Mouse (Mus musculus) hindbrain, embryonic 11.5 days (tissue): ENCODE measurements at regions not wholly inside any gene's neighbourhood (a gene's known extent, or its start where the extent isn't known, plus 50 kb on each side); places are given as distances from the start of the nearest gene placed in this dataset.
A peak's percentile ranks its signal among the peaks of the same experiment; 100 is the strongest.

Experiments
- ATAC-seq: fragments of 200-750 bp; cut with Nextera tagmentation; 2 replicates; pipeline ENCODE4 v1.8.0; 2017; ENCODE audit warnings: mild to moderate bottlenecking, moderate TSS enrichment, moderate library complexity; ENCODE audit not compliant: low FRiP score
- DNase-seq: peaks from one replicate; pipeline ENCODE4 v3.0.0-alpha.2; 2015; ENCODE audit warnings: low spot score
- H3K27ac ChIP-seq: fragments of 300-500 bp; sonication (generic); 2 replicates; pipeline ENCODE4 v1.5.1; 2014; ENCODE audit warnings: mild to moderate bottlenecking, low read depth, low read length
- H3K27me3 ChIP-seq: fragments of 300-500 bp; sonication (generic); 2 replicates; pipeline ENCODE4 v1.6.1; 2014; ENCODE audit warnings: mild to moderate bottlenecking, low read length, moderate library complexity, mixed read lengths; ENCODE audit not compliant: control insufficient read depth, insufficient read depth
- H3K36me3 ChIP-seq: fragments of 300-500 bp; sonication (generic); 2 replicates; pipeline ENCODE4 v1.6.1; 2014; ENCODE audit warnings: mild to moderate bottlenecking, low read length, moderate library complexity, mixed read lengths; ENCODE audit not compliant: control insufficient read depth, insufficient read depth
- H3K4me1 ChIP-seq: fragments of 300-500 bp; sonication (generic); replicated peaks from 2 replicates; pipeline ENCODE4 v1.6.1; 2014; ENCODE audit warnings: low read length, mixed read lengths; ENCODE audit not compliant: control insufficient read depth, insufficient read depth
- H3K4me2 ChIP-seq: fragments of 300-500 bp; sonication (generic); replicated peaks from 2 replicates; pipeline ENCODE4 v1.6.1; 2014; ENCODE audit warnings: mild to moderate bottlenecking, low read depth, low read length
- H3K4me3 ChIP-seq: fragments of 300-500 bp; sonication (generic); 2 replicates; pipeline ENCODE4 v1.5.1; 2014; ENCODE audit warnings: low read depth, low read length
- H3K9ac ChIP-seq: fragments of 300-500 bp; sonication (generic); 2 replicates; pipeline ENCODE4 v1.6.1; 2014; ENCODE audit warnings: low read depth, low read length
- H3K9me3 ChIP-seq: fragments of 300-500 bp; sonication (generic); 2 replicates; pipeline ENCODE4 v1.6.1; 2016; ENCODE audit warnings: low read length; ENCODE audit not compliant: control insufficient read depth
- WGBS: fragments of 180-500 bp; shearing (Covaris S2); extraction: QIAGEN DNeasy Blood & Tissue Kit; methylation state at CpG from one replicate; pipeline ENCODE4 v1.1.7; 2014; 5-methylcytosine and 5-hydroxymethylcytosine counted together

GRCm38 (mm10) chr15:90346162-90346561 is 122.1 kb downstream of the Alg10b start:
- H3K4me1 ChIP-seq, result no peaks in the 10 kb centered on the region
- H3K36me3 ChIP-seq, result no peaks in the 10 kb centered on the region
- H3K27me3 ChIP-seq, result no peaks in the 10 kb centered on the region
- ATAC-seq, result no peak
- no peak overlapping the region for H3K4me3 ChIP-seq
- H3K9me3 ChIP-seq, result no peaks in the 10 kb centered on the region
- 55% methylated on average over 9 of the region's 9 CpGs for WGBS
- H3K27ac ChIP-seq, result no peak overlapping the region
- H3K9ac ChIP-seq, result no peak overlapping the region
- no peak for DNase-seq
- H3K4me2 ChIP-seq, result no peak overlapping the region

GRCm38 (mm10) chr15:90346757-90347156 is 122.6 kb downstream of the Alg10b start:
- Histone ChIP-seq H3K4me3 (no peak overlapping the region), H3K27me3 (no peaks in the 10 kb centered on the region), H3K36me3 (no peaks in the 10 kb centered on the region), H3K9ac (no peak overlapping the region), H3K9me3 (no peaks in the 10 kb centered on the region), H3K4me1 (no peaks in the 10 kb centered on the region), H3K27ac (no peak overlapping the region), H3K4me2 (no peak overlapping the region)
- ATAC-seq (no peak), DNase-seq (no peak)
- 80% methylated on average over 9 of the region's 9 CpGs for WGBS

DNA sequence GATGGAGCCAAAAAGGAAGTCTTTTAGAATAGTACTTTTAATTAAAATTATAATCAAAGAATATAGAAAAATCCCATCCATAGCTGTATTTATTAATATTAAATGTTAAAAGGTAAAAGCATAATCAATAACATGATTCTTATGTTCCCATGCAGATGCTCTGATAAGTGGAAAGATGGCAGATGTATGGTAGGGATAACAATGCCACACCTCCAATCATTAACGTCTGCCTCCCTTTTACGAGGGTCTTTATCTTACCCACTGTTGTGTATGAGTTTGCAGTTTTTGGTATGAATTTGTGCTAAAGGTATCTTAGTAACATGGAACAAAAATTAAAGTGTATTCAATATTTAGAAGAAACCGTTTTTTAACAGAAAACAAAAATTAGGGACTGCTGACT is 127.8 kb downstream of the Alg10b start:
- WGBS, result 84% methylated on average over 3 of the region's 3 CpGs
- Histone ChIP-seq H3K36me3 (no peaks in the 10 kb centered on the region), H3K4me2 (no peak overlapping the region), H3K4me3 (no peak overlapping the region), H3K9me3 (no peaks in the 10 kb centered on the region), H3K27ac (no peak overlapping the region), H3K9ac (no peak overlapping the region), H3K4me1 (no peaks in the 10 kb centered on the region), H3K27me3 (no peaks in the 10 kb centered on the region)
- no peak for DNase-seq
- ATAC-seq, result no peak

DNA sequence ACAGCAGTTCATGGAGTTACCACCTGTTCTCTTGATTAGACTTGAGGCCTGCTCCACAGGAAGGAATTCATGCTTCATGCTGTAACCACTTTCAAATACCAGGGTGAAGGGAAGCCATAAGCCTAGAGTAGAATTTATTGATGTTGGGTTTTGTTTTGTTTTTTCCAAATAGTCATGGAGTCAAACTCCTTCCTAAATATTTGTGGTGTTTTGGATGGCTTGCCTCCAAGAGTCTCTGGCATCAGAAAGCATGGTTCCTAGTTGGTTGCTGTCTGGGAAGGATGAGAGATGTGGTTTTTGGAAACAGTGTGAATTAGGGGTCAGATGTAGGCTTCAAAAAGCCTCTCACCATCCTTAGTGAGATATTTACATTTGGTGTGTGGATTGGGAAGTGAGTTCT is 141.5 kb downstream of the Alg10b start:
- no peak overlapping the region for H3K4me3 ChIP-seq
- H3K36me3 ChIP-seq, result no peaks in the 10 kb centered on the region
- ATAC-seq (no peak), DNase-seq (no peak)
- H3K4me2 ChIP-seq, result no peak overlapping the region
- no peaks in the 10 kb centered on the region for H3K27me3 ChIP-seq
- no peaks in the 10 kb centered on the region for H3K4me1 ChIP-seq
- H3K9me3 ChIP-seq, result no peaks in the 10 kb centered on the region
- H3K27ac ChIP-seq, result no peak overlapping the region
- H3K9ac ChIP-seq, result no peak overlapping the region

DNA sequence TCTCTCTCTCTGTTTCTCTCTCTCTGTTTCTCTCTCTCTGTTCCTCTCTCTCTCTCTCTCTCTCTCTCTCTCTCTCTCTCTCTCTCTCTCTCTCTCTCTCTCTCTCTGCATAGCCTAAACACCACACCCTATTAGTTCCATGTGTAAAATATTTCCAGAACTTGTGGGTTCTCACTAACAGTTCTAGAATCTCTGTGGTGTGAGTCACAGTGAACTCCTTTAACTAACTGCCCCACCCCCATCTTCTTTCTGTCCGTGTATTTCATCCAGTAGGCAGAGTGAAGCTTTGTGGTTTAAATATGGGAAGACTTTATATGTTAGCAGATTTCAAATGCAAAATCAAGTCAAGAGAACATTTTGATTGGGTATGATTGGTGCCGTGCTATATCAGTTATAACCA is 153.8 kb downstream of the Alg10b start:
- WGBS, result 87% methylated on average over 2 of the region's 2 CpGs

DNA sequence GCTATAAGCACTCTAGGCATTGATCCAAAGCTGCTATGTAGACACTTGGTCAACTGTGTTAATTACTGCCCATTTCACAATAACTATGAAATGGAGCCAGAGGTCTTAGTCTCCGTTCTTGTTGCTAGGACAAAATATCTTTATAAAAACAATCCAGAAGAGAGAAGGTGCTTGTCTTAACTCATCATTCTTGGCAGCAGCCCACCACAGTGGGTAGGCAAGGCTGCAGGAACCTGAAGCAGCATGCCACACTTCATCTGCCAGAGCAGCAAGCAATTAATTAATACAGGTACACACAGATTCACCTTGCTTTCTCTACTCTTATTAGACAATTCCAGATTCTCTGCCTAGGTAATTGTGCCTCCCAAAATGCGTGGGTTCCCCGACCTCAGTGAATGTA is 172.8 kb downstream of the Alg10b start:
- Histone ChIP-seq H3K4me2 (no peak overlapping the region), H3K9me3 (no peaks in the 10 kb centered on the region)
- WGBS, result 83% methylated on average over 3 of the region's 3 CpGs

More for the DNA sequence above, 153.8 kb downstream of the Alg10b start:
- no peaks in the 10 kb centered on the region for H3K36me3 ChIP-seq
- no peak overlapping the region for H3K4me2 ChIP-seq
- H3K27me3 ChIP-seq, result no peaks in the 10 kb centered on the region
- H3K9ac ChIP-seq, result no peak overlapping the region
- H3K27ac ChIP-seq, result no peak overlapping the region
- no peak for ATAC-seq
- no peaks in the 10 kb centered on the region for H3K4me1 ChIP-seq
- H3K4me3 ChIP-seq, result no peak overlapping the region
- DNase-seq, result no peak
- H3K9me3 ChIP-seq, result no peaks in the 10 kb centered on the region

GRCm38 (mm10) chr15:90397691-90398377 is 173.7 kb downstream of the Alg10b start:
- Histone ChIP-seq H3K9ac (no peak overlapping the region), H3K27ac (no peak overlapping the region), H3K4me3 (no peak overlapping the region), H3K4me2 (no peak overlapping the region), H3K4me1 (no peaks in the 10 kb centered on the region), H3K27me3 (no peaks in the 10 kb centered on the region), H3K9me3 (no peaks in the 10 kb centered on the region), H3K36me3 (no peaks in the 10 kb centered on the region)
- 91% methylated on average over 2 of the region's 2 CpGs for WGBS
- DNase-seq (no peak), ATAC-seq (no peak)

More for the DNA sequence above, 172.8 kb downstream of the Alg10b start:
- Histone ChIP-seq H3K36me3 (no peaks in the 10 kb centered on the region), H3K27me3 (no peaks in the 10 kb centered on the region), H3K4me1 (no peaks in the 10 kb centered on the region), H3K4me3 (no peak overlapping the region), H3K27ac (no peak overlapping the region), H3K9ac (no peak overlapping the region)
- DNase-seq, result no peak
- ATAC-seq, result no peak

- H3K36me3 ChIP-seq, result no peaks in the 10 kb centered on the region
- no peak overlapping the region for H3K4me2 ChIP-seq
- H3K9ac ChIP-seq, result no peak overlapping the region
- no peak overlapping the region for H3K27ac ChIP-seq
- H3K4me1 ChIP-seq, result no peaks in the 10 kb centered on the region
- 19% methylated on average over 5 of the region's 5 CpGs for WGBS
- DNase-seq (peak; percentile 10), ATAC-seq (no peak)
- H3K9me3 ChIP-seq, result no peaks in the 10 kb centered on the region
- no peaks in the 10 kb centered on the region for H3K27me3 ChIP-seq
- H3K4me3 ChIP-seq, result no peak overlapping the region
Measured at GRCm38 (mm10) chr15:90400326-90401280, 176.5 kb downstream of the Alg10b start.

GRCm38 (mm10) chr15:90420776-90421175 is 196.7 kb downstream of the Alg10b start:
- no peaks in the 10 kb centered on the region for H3K4me1 ChIP-seq
- ATAC-seq (no peak), DNase-seq (no peak)
- H3K4me2 ChIP-seq, result no peak overlapping the region
- H3K27ac ChIP-seq, result no peak overlapping the region
- no peaks in the 10 kb centered on the region for H3K36me3 ChIP-seq
- H3K9ac ChIP-seq, result no peak overlapping the region
- H3K4me3 ChIP-seq, result no peak overlapping the region
- no peaks in the 10 kb centered on the region for H3K9me3 ChIP-seq
- H3K27me3 ChIP-seq, result no peaks in the 10 kb centered on the region
- WGBS, result 87% methylated on average over 2 of the region's 2 CpGs
